Mouse (Mus musculus) heart, postnatal 0 days (tissue): ENCODE data around the gene Asb1.

Experiments used
- CTCF ChIP-seq: IDR thresholded peaks from 2 replicates; pipeline ENCODE4 v1.5.1; 2016; ENCODE audit warnings: antibody characterized with exemption, control low read depth, low read depth
- EP300 ChIP-seq: IDR thresholded peaks from 2 replicates; pipeline ENCODE4 v1.6.1; 2016; ENCODE audit warnings: antibody characterized with exemption, low read depth

- no peak for TF ChIP-seq CTCF
- no peak for TF ChIP-seq EP300
Observed at GRCm38 (mm10) chr1:91581206-91581605, 40.9 kb downstream of the Asb1 start.
